Mouse (Mus musculus) Patski (cell line): ENCODE results near the gene Ulk4. TPM values are rescaled to one million over a fixed set of nuclear protein-coding genes. Genes with fewer than 3 reads are reported as not detected.
A peak's percentile ranks its signal among the peaks of the same experiment; 100 is the strongest.

ENCODE experiments used
- ATAC-seq: fragments of 100-300 bp; one replicate; pipeline ENCODE4 v1.8.0; 2021
- CTCF ChIA-PET: fragments of 350-600 bp; sonication (Branson Sonifier 250); formaldehyde crosslinking; loops from one replicate; lab custom pipeline; 2022; ENCODE audit warnings: inconsistent platforms; lab: Charles Lee
- POLR2A ChIA-PET: fragments of 350-600 bp; sonication (Branson Sonifier 250); formaldehyde crosslinking; loops from one replicate; lab custom pipeline; 2022; ENCODE audit warnings: antibody characterized with exemption, inconsistent platforms; lab: Charles Lee
- DNase-seq: peaks from one replicate; pipeline ENCODE4 v3.0.0-alpha.2; 2011; ENCODE audit warnings: low read depth, low spot score
- H3K27me3 ChIP-seq: fragments of 371-371 bp; one replicate; pipeline ENCODE4 v1.5.1; 2021
- CTCF ChIP-seq: fragments of 100-300 bp; IDR thresholded peaks from one replicate; pipeline ENCODE4 v1.5.1; 2021
- in situ Hi-C: fragments of 300-500 bp; cut with MboI; formaldehyde crosslinking; loops from 3 replicates; pipeline ENCODE4 v1.11.1; 2018; ENCODE audit warnings: low pct_unique_long_range_greater_than_20kb, mixed read lengths
- polyA plus RNA-seq: library from polyadenylated mRNA; unstranded; gene quantifications from one replicate; pipeline ENCODE4 v1.2.3, GENCODE M21; 2021

Gene Ulk4
- polyA plus RNA-seq, 1 experiment from 2014 or later = 6.2 TPM

- DNase-seq = no peak
- no peaks in the 10 kb centered on the region for H3K27me3 ChIP-seq
- TF ChIP-seq CTCF = no peak
- in situ Hi-C loops = no loop called here
- ATAC-seq = peak; percentile 80
- ChIA-PET CTCF (interaction anchor here (1.2 kb wide), 1 partner anchor 9 kb away, joined by 3 read pairs; no protein-coding TSS in a partner anchor), POLR2A (no interaction called here)
These were observed 189.3 kb downstream of the Ulk4 start for GRCm38 (mm10) chr9:121087661-121088060.

GRCm38 (mm10) chr9:121084191-121084590, 192.8 kb downstream of the Ulk4 start:
- TF ChIP-seq CTCF = no peak
- no peak for DNase-seq
- POLR2A ChIA-PET = no interaction called here
- no peak for ATAC-seq
- H3K27me3 ChIP-seq = no peaks in the 10 kb centered on the region
- CTCF ChIA-PET = interaction anchor here (1.3 kb wide), 1 partner anchor 10 kb away, joined by 4 read pairs; no protein-coding TSS in a partner anchor
- in situ Hi-C loops = no loop called here

- CTCF ChIA-PET = no interaction called here
- no peak for TF ChIP-seq CTCF
- DNase-seq = no peak
- ATAC-seq = no peak
- POLR2A ChIA-PET = no interaction called here
- in situ Hi-C loops = no loop called here
- no peaks in the 10 kb centered on the region for H3K27me3 ChIP-seq
These were observed 196.2 kb downstream of the Ulk4 start for GRCm38 (mm10) chr9:121080834-121081233.

GRCm38 (mm10) chr9:121080413-121080812, 196.6 kb downstream of the Ulk4 start:
- in situ Hi-C loops = no loop called here
- ATAC-seq (no peak), DNase-seq (no peak)
- no peaks in the 10 kb centered on the region for H3K27me3 ChIP-seq
- no peak for TF ChIP-seq CTCF
- ChIA-PET POLR2A (no interaction called here), CTCF (no interaction called here)

- no peak for TF ChIP-seq CTCF
- POLR2A ChIA-PET = no interaction called here
- no peaks in the 10 kb centered on the region for H3K27me3 ChIP-seq
- CTCF ChIA-PET = no interaction called here
- DNase-seq = no peak
- no peak for ATAC-seq
- in situ Hi-C loops = no loop called here
These were observed 197.5 kb downstream of the Ulk4 start for GRCm38 (mm10) chr9:121079388-121080088.

GRCm38 (mm10) chr9:121076291-121076690, 200.7 kb downstream of the Ulk4 start:
- H3K27me3 ChIP-seq = no peaks in the 10 kb centered on the region
- no peak for DNase-seq
- CTCF ChIA-PET = no interaction called here
- no peak for TF ChIP-seq CTCF
- in situ Hi-C loops = no loop called here
- POLR2A ChIA-PET = no interaction called here
- no peak for ATAC-seq

GRCm38 (mm10) chr9:121075246-121075645, 201.8 kb downstream of the Ulk4 start:
- TF ChIP-seq CTCF = no peak
- in situ Hi-C loops = no loop called here

GRCm38 (mm10) chr9:121074726-121075125, 202.3 kb downstream of the Ulk4 start:
- ATAC-seq = no peak
- ChIA-PET POLR2A (no interaction called here), CTCF (interaction anchor here (0.9 kb wide), 1 partner anchor 19 kb away, joined by 3 read pairs; no protein-coding TSS in a partner anchor)
- no peak for TF ChIP-seq CTCF
- in situ Hi-C loops = no loop called here
- DNase-seq = no peak
- no peaks in the 10 kb centered on the region for H3K27me3 ChIP-seq

More at GRCm38 (mm10) chr9:121075246-121075645, 201.8 kb downstream of the Ulk4 start:
- DNase-seq (no peak), ATAC-seq (no peak)
- POLR2A ChIA-PET = no interaction called here
- H3K27me3 ChIP-seq = no peaks in the 10 kb centered on the region
- CTCF ChIA-PET = no interaction called here

- no peaks in the 10 kb centered on the region for H3K27me3 ChIP-seq
- DNase-seq (no peak), ATAC-seq (no peak)
- CTCF ChIA-PET = interaction anchor here (1.4 to 2.1 kb wide), 3 partner anchors 14 to 35 kb away, joined by 4 to 6 read pairs (median 4); no protein-coding TSS in a partner anchor
- POLR2A ChIA-PET = no interaction called here
- TF ChIP-seq CTCF = no peak
- in situ Hi-C loops = no loop called here
These were observed 204.8 kb downstream of the Ulk4 start for GRCm38 (mm10) chr9:121072127-121072757.

- in situ Hi-C loops = no loop called here
- no peaks in the 10 kb centered on the region for H3K27me3 ChIP-seq
- TF ChIP-seq CTCF = no peak
- ChIA-PET CTCF (no interaction called here), POLR2A (no interaction called here)
- ATAC-seq (no peak), DNase-seq (no peak)
These were observed 205.4 kb downstream of the Ulk4 start for GRCm38 (mm10) chr9:121071461-121072126.

- ChIA-PET CTCF (no interaction called here), POLR2A (no interaction called here)
- in situ Hi-C loops = no loop called here
- no peak for DNase-seq
- no peak for ATAC-seq
- TF ChIP-seq CTCF = no peak
- no peaks in the 10 kb centered on the region for H3K27me3 ChIP-seq
These were observed 205.9 kb downstream of the Ulk4 start for GRCm38 (mm10) chr9:121071050-121071449.
